Mouse (Mus musculus) lung, postnatal 0 days (tissue): ENCODE results near the gene Mansc4. TPM values are rescaled to one million over a fixed set of nuclear protein-coding genes. Genes with fewer than 3 reads are reported as not detected.

Experiments
- ATAC-seq: fragments of 200-750 bp; cut with Nextera tagmentation; 2 replicates; pipeline ENCODE4 v1.8.0; 2017; ENCODE audit warnings: moderate library complexity
- DNase-seq: peaks from one replicate; pipeline ENCODE4 v3.0.0-alpha.2; 2016; ENCODE audit warnings: low spot score
- H3K27ac ChIP-seq: fragments of 300-500 bp; sonication (generic); 2 replicates; pipeline ENCODE4 v1.5.1; 2014; ENCODE audit warnings: antibody characterized with exemption, mild to moderate bottlenecking, low read length, mixed read lengths
- H3K27me3 ChIP-seq: fragments of 300-500 bp; sonication (generic); replicated peaks from 2 replicates; pipeline ENCODE4 v1.6.1; 2014; ENCODE audit warnings: low read length, mixed read lengths; ENCODE audit not compliant: insufficient read depth
- H3K36me3 ChIP-seq: fragments of 300-500 bp; sonication (generic); 2 replicates; pipeline ENCODE4 v1.6.1; 2014; ENCODE audit warnings: low read length, mixed read lengths; ENCODE audit not compliant: insufficient read depth
- H3K4me1 ChIP-seq: fragments of 300-500 bp; sonication (generic); 2 replicates; pipeline ENCODE4 v1.6.1; 2014; ENCODE audit warnings: antibody characterized with exemption, low read depth, low read length, mixed read lengths; ENCODE audit not compliant: insufficient read depth
- H3K4me2 ChIP-seq: fragments of 300-500 bp; sonication (generic); replicated peaks from 2 replicates; pipeline ENCODE4 v1.6.1; 2014; ENCODE audit warnings: low read depth, mild to moderate bottlenecking, low read length, moderate library complexity, mixed read lengths
- H3K4me3 ChIP-seq: fragments of 300-500 bp; sonication (generic); 2 replicates; pipeline ENCODE4 v1.5.1; 2014; ENCODE audit warnings: low read depth, low read length
- H3K9ac ChIP-seq: fragments of 300-500 bp; sonication (generic); replicated peaks from 2 replicates; pipeline ENCODE4 v1.6.1; 2014; ENCODE audit warnings: low read depth, mild to moderate bottlenecking
- H3K9me3 ChIP-seq: fragments of 300-500 bp; sonication (generic); 2 replicates; pipeline ENCODE4 v1.6.1; 2016; ENCODE audit warnings: low read length, mixed read lengths
- CTCF ChIP-seq: IDR thresholded peaks from 2 replicates; pipeline ENCODE4 v1.5.1; 2016; ENCODE audit warnings: antibody characterized with exemption, mild to moderate bottlenecking
- EP300 ChIP-seq: IDR thresholded peaks from 2 replicates; pipeline ENCODE4 v1.6.1; 2016; ENCODE audit warnings: antibody characterized with exemption, mild to moderate bottlenecking, control low read depth
- WGBS: fragments of 180-500 bp; shearing (Covaris S2); extraction: QIAGEN DNeasy Blood & Tissue Kit; methylation state at CpG from one replicate; pipeline ENCODE4 v1.1.7; 2014; 5-methylcytosine and 5-hydroxymethylcytosine counted together
- polyA plus RNA-seq: library from polyadenylated mRNA; unstranded; fragments of >200 nt; fragmentation: Nextera tagmentation; extraction: Ambion mirVana; gene quantifications from 2 replicates; pipeline ENCODE4 v1.2.1, GENCODE M21; 2015

The Mansc4 gene
- polyA plus RNA-seq, 1 experiment from 2014 or later: 3.6 TPM

DNA sequence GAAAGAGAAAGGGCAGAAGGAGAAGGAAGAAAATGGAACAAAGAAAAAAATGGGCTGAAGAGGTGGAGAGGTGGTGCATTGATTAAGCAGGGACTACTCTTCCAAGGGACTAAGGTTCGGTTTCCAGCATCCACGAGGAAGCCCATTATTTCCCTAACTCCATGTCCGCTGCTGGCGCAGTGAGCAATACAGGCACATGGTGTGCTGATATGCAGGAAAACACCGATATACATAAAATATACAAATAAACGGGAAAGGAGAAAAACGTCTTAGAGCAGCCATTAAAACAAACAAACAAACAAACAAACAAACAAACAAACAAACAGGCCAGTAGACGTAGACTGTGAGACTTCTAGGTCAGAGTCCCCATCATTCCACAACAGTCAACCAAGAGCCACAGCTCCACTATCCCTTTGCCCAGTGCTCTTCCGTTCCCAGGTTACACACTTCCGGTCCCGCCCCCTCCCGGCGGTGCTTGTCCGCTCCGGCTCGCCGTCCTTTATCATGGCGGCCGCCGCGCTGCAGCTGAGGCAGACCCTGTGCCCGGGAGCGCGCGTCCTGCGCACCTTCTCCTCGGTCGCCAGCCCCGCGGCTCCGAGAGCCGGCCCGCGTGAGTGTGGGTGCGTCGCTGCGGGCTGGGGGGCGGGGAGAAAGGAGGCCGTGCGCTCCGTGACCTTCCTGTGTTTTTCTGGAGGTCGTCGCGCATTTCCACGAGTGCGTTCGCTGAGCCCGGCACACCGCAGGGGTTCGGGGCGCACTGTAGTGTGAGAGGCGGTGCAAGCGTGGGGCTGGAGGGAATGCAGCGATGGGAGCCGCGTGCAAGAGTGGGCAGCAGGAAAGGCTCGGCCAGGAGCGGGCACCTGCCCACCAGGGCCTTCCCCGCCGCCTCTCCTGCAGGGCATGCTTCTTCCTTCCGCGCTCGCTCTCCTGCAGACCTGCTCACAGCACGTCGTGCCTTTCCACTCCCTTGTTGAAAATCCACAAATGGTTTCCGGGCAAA lies 44.2 kb downstream of the Mansc4 start, which contains the start of gene Mrps35:
TSS of gene Mrps35 (plus strand) at position 474 of the 1,000 bp plus-strand sequence.
- no peaks in the 10 kb centered on the region for H3K9me3 ChIP-seq
- no peaks in the 10 kb centered on the region for H3K36me3 ChIP-seq
- H3K4me1 ChIP-seq: peaks cover 11% of the 10 kb centered on the region; the same call in 1 of the 2 replicates
- peak; percentile 99 for ATAC-seq
- TF ChIP-seq EP300 (no peak), CTCF (peak; percentile 46)
- WGBS: 3% methylated on average over 66 of the region's 66 CpGs
- DNase-seq: peak; percentile 94
- H3K9ac ChIP-seq: peak within 1 kb of the TSS; percentile 66
- H3K27ac ChIP-seq: peak within 1 kb of the TSS; percentile 81
- H3K4me2 ChIP-seq: peak within 1 kb of the TSS; percentile 75
- no peaks in the 10 kb centered on the region for H3K27me3 ChIP-seq
- peak within 1 kb of the TSS; percentile 89 for H3K4me3 ChIP-seq

DNA sequence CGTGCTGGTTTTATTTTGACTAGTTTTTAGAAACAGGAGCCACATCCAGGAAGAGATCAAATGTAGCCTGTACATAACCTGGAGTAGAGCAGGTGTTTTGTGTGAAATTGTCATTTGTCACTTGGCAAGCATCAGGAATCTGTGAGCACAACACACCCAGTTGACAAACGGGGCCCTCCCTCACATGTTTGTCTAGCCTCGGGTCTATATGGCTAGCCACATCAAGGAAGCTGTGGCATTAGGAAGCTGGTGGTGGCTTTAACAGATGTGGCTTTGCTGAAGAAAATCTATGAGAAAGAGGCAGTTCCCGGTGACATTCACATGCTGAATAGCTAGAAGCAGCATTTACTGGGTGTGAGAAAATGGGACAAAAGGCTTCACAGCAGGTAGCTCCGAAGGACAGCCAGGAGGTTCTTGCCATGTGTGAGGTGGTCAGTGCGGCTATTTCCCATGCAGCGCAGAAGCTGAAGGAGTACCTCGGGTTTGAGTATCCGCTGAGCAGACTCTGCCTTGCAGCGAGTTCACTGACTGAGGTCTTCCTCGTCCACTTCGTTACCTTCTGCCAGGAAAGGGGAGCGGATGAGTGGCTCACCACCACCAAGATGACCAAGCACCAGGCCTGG lies 54.4 kb downstream of the Mansc4 start, which contains the start of gene Rep15:
TSS of gene Rep15 (plus strand) at position 282 of the 623 bp plus-strand sequence.
- H3K4me2 ChIP-seq: no peak within 1 kb of the TSS
- no peaks in the 10 kb centered on the region for H3K4me1 ChIP-seq
- ATAC-seq (no peak), DNase-seq (no peak)
- 65% methylated on average over 13 of the region's 13 CpGs for WGBS
- no peak within 1 kb of the TSS for H3K27ac ChIP-seq
- no peaks in the 10 kb centered on the region for H3K27me3 ChIP-seq
- H3K4me3 ChIP-seq: no peak within 1 kb of the TSS
- peaks cover 34% of the 10 kb centered on the region for H3K36me3 ChIP-seq
- H3K9me3 ChIP-seq: no peaks in the 10 kb centered on the region
- TF ChIP-seq EP300 (no peak), CTCF (no peak)
- no peak within 1 kb of the TSS for H3K9ac ChIP-seq

- 91% methylated on average over 15 of the region's 15 CpGs for WGBS
- no peaks in the 10 kb centered on the region for H3K27me3 ChIP-seq
- TF ChIP-seq CTCF (no peak), EP300 (no peak)
- H3K4me1 ChIP-seq: no peaks in the 10 kb centered on the region
- no peak for ATAC-seq
- H3K4me2 ChIP-seq: no peak overlapping the region
- H3K27ac ChIP-seq: no peak overlapping the region
- no peaks in the 10 kb centered on the region for H3K9me3 ChIP-seq
- H3K9ac ChIP-seq: no peak overlapping the region
- no peak for DNase-seq
- peaks cover 51% of the 10 kb centered on the region for H3K36me3 ChIP-seq
- no peak overlapping the region for H3K4me3 ChIP-seq
These were observed 56.5 kb downstream of the Mansc4 start for GRCm38 (mm10) chr6:147030096-147030885.

DNA sequence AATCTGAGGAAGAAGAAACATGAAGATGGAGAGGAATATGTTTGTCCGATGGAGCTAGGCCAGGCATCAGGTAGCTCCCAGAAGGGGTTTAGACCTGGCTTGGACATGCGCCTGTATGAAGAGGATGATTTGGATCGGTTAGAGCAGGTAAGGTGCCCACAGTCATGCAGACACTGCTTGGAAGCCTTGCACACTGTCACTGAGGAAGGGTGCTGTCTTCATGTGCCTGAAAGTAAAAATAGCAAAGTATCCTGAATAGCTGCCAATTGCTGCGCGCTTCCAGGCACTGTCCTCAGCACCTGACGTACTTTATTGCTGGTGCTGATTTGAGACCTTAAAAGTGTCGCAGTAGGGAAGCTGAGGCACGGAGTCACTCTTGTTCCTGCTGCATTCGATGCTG lies 57.2 kb downstream of the Mansc4 start:
- H3K9me3 ChIP-seq: no peaks in the 10 kb centered on the region
- TF ChIP-seq EP300 (no peak), CTCF (no peak)
- H3K36me3 ChIP-seq: peaks cover 51% of the 10 kb centered on the region

DNA sequence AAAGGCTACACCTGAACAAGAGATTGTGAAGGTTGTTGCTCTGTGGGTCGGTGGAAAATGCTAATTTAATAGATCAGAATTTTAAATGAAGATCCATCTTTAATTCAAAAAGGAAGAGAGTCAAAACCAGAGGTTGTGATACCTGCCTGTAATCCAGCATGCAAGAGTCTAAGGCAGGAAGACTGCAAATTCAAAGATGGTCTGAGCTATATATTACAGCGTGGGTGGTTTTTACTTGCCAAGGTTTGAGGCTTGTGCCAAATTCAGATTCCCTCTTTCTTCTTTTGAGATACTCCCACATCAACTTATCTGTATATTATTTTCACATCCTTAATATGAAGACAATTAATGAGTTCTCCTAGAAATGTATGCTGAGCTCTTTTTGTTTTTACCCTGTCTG lies 58.4 kb downstream of the Mansc4 start:
- Histone ChIP-seq H3K36me3 (peaks cover 51% of the 10 kb centered on the region), H3K27ac (no peak overlapping the region), H3K27me3 (no peaks in the 10 kb centered on the region), H3K9me3 (no peaks in the 10 kb centered on the region), H3K4me1 (no peaks in the 10 kb centered on the region), H3K4me2 (no peak overlapping the region), H3K9ac (no peak overlapping the region), H3K4me3 (no peak overlapping the region)
- DNase-seq: no peak
- no peak for TF ChIP-seq EP300
- TF ChIP-seq CTCF: no peak
- no peak for ATAC-seq
- 87% methylated on average over 2 of the region's 2 CpGs for WGBS

More for the DNA sequence above, 57.2 kb downstream of the Mansc4 start:
- DNase-seq: no peak
- WGBS: 93% methylated on average over 9 of the region's 9 CpGs
- H3K4me3 ChIP-seq: no peak overlapping the region
- H3K9ac ChIP-seq: no peak overlapping the region
- no peak overlapping the region for H3K4me2 ChIP-seq
- no peaks in the 10 kb centered on the region for H3K4me1 ChIP-seq
- H3K27ac ChIP-seq: no peak overlapping the region
- no peak for ATAC-seq
- H3K27me3 ChIP-seq: no peaks in the 10 kb centered on the region

Other genes with a start within 250 kb of the Mansc4 start
- gene Smco2, start 236.9 kb downstream of the Mansc4 start, polyA plus RNA-seq: not detected in 2 replicates
- gene Ppfibp1, start 198.5 kb downstream of the Mansc4 start, polyA plus RNA-seq: 50.5 and 53.5 TPM in 2 replicates
- gene 1700034J05Rik, start 132.6 kb downstream of the Mansc4 start, polyA plus RNA-seq: 0.13 and 0.17 TPM in 2 replicates
- 0.61 and 0.71 TPM in 2 replicates for gene Rep15, start 54.4 kb downstream of the Mansc4 start, polyA plus RNA-seq
- 64.7 and 69.3 TPM in 2 replicates for gene Mrps35, start 44.3 kb downstream of the Mansc4 start, polyA plus RNA-seq
- gene Klhl42, start 4.3 kb upstream of the Mansc4 start, polyA plus RNA-seq: 3.9 and 4.4 TPM in 2 replicates
- gene Pthlh, start 177.2 kb upstream of the Mansc4 start, polyA plus RNA-seq: 1.2 and 1.5 TPM in 2 replicates